Mouse (Mus musculus): ENCODE measurements around the gene Slc5a10.
"Not testable (repeated sequence)": the region's sequence is repeated elsewhere in the genome, so short reads cannot be mapped to it uniquely, and the experiment has no call there.

Gene Slc5a10

GRCm38 (mm10) chr11:61647110-61647910, 73.3 kb downstream of the Slc5a10 start:
- no peak for DNase-seq

- DNase-seq, result no peak
These were observed 74.1 kb downstream of the Slc5a10 start for GRCm38 (mm10) chr11:61646499-61647039.

- no peak for DNase-seq
These were observed 75.2 kb downstream of the Slc5a10 start for GRCm38 (mm10) chr11:61645357-61645857.

DNA sequence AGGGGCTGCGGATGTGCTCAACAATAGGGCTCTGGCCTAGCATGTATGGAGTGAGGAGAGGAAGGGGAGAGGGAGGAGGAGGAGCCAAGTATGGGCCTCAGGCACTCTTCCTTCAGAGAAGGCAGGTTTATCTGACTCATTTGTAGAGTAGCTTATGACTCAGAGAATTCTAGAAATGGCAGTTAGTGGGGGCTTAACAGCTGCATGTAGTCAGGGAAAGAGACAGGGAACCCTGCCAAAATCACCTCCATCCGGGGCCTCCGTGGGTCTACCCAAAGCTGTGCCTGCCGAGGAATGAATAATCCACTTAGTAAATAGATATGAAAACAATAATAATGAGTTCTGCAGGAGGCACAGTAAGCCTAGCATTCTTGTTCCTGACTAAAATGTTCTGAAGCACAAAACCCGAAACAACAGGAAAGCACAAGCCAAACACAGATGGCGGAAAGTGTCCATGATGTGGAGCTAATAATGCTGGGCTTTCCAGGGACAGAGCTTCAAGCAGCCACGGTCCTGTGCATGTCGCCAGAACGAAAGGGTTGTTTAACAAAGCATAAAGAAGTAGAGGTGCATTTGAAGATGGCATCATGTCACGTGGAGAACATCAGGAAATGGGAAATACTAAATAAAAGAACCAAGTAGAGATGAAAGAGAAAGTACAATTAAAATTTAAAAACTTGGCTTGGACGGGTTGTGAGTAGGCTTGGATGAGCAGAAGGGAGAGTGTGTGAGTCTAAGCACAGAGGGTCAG, 75.9 kb downstream of the Slc5a10 start:
- no peak for DNase-seq

DNA sequence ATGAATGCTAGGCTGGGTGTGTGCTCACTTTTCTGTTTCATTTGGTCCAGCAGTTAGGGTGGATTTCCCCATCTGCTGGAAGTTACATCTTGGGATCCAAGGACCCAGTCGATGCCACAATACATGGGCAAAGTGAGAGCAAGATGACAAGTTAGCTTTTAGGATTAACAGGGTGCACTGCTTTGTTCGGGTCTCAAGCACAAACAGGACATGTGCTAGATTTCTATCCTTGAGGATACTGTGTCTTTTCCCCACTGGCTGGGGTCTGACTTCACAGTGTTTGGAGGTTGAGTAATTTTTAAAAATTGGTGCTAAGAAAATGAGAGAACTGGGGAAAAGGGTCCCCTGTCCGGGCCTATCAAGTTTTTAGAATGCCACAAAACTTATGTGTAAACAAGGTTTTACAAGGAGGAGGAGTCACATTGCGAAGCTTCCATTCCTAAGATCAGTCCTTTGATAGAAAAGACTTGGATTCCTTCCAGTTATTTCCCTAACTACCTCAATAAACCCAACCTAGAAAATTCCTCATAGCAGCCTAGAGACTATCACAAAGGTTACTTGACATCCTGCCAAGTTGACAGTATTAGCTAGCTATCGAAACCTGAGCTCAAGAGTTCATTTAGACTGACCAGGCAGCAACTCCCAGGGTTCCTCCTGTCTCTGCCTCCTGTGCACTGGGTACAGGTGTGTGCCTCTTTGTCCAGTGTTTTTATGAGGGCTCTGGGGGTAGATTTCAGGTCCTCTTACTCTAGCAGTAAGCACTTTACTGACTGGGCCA, 77.3 kb downstream of the Slc5a10 start:
- DNase-seq, result no peak

GRCm38 (mm10) chr11:61642106-61642505, 78.5 kb downstream of the Slc5a10 start:
- no peak for DNase-seq

DNA sequence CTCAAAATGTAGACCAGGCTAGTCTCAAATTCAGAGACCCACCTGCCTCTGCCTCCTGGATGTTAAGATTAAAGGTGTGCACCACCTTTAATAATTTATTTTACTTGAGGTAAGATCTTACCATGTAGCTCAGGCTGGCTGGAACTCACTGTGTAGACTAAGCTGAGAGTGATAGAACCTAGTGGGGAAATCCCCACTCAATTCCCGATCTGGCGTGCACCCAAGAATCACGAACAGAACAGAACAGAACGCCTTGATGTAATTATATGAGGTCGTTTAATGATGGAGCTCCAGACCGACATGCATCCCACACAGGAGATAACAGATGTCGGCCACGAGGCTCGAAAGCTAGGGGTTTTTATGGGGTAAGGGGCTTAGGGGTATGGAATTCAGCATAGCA, 80.0 kb downstream of the Slc5a10 start:
- not testable (repeated sequence) for DNase-seq

DNA sequence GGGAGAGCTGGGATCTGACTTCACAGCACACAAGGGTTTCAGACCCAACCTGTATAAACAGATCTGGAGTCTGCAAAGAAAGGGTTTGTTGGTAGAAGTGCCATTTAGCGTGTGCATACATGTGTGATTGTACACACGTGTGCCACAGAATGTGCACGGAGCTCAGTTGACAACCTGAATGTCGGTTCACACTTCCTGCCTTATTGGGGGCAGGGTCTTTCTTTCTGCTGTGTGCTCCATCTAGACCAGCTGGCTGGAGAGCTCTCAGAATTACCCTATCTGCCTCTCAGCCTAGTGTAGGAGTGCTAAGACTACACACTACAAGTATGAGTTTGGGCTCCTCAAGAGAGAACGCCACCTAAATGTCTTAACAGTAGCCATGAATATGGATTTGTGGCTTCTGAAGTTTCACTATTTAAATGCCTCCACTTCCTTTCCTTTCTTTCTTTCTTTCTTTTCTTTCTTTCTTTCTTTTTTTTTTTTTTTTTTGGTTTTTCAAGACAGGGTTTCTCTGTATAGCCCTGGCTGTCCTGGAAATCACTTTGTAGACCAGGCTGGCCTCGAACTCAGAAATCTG, 80.9 kb downstream of the Slc5a10 start:
- DNase-seq, result no peak

DNA sequence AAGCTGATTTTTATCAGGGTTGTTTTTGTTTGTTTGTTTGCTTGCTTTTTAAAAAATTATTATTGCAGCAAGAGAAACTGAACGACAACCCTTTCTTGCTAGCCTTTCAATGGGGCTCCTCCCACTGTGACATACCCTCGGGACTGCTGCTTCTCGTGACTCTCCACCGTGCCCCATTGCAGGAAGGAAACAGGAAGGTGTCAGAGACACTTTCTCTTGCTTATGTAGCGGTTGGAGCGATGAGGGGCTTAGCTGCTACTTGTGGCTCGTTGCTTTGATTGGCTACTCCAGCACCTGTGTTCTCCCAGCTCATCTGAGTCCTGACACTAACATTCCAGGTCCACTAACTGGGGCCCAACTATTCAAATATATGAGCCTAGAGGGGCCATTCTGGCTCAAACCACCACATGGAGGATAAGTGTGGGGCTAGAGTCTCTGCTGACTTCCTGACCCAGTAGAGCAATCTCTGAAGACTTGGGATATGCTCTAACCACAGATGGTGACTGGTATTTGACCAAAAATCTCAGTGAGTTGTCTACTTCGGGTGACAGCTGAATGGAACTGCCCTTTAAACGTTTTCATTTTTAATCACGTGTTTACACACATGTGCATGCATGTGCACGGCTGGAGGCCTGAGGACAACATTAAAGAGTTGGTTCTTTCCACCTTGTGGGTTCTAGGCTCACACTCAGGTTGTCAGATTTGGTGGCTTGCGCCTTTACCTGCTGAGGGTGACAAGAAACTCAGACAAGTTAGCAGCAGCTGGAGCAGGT, 81.7 kb downstream of the Slc5a10 start:
- peak; percentile 61 for DNase-seq

DNA sequence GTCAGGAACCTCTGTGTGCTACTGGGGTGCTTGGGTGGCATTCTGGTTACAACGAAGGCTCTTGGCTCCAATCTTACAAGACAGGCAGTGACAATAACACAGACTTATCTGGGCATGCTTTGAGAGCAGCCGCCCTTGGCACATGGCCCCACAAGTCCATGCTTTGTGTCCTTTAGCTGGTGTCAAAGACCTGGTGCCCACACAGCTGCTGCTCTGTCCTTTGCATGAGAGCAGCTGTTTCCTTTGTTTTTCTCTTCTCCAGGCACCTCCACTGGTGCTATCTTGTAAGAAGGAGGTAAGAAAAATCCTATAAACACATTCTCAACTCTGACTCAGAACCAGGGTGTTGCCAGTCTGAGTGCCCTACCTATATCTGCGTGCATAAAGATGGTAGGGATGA, 82.8 kb downstream of the Slc5a10 start:
- DNase-seq, result no peak

GRCm38 (mm10) chr11:61637413-61637812, 83.2 kb downstream of the Slc5a10 start:
- DNase-seq, result no peak

- not testable (repeated sequence) for DNase-seq
These were observed 84.3 kb downstream of the Slc5a10 start for GRCm38 (mm10) chr11:61636309-61636708.

- peak; percentile 61 for DNase-seq
These were observed 91.0 kb downstream of the Slc5a10 start for GRCm38 (mm10) chr11:61629621-61630020.

DNA sequence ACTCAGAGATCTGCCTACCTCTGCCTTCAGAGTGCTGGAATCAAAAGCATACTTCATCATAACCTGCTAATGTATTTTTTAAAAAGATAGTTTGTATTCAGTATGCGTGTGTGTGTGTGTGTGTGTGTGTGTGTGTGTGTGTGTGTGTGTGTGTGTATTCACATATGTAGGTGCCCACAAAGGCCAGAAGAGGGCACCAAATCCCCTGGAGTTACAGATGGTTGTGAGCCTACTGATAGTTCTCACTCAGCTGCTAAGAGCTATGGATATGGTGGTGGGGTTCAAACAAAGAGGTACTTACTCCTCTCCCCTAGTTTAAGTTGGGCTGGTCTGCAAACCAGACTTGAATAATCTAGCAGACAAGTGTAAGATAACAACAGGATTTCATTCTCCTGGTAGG, 94.1 kb downstream of the Slc5a10 start:
- DNase-seq, result no peak

DNA sequence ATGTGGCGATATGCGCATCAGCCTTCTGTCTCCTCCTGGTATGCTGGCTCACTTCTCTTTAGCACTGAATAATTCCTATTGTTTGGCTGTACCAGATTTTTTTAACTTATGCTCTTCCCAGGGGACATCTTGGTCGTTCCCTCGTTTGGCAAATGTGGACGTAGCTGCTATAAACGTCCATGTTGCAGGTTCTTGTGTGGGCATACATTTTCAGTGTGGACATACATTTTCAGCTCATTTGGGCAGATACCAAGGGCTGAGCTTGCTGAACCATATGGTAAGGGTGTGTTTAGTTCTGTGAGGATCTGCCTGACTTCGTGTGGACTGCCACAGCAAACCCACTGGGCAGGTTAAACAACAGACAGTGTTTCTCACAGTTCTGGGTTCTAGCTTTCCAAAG, 95.5 kb downstream of the Slc5a10 start:
- no peak for DNase-seq
